25 mouse cellular contexts compared by ENCODE assay signal in genomic region chr4:88295537-88295936, GRCm38 (mm10).
DNase-seq lines count a peak whose midpoint lies in the region; ATAC-seq lines count a peak whose summit lies in the region.
"Had no signal": no experiment of that assay in that cellular context is flagged by ENCODE, and none has a peak within 500 bp of the region (broad histone marks: within the 10 kb centered on the region; RNA-seq: fewer than 3 reads in every experiment).

No protein-coding gene starts in this region.

- ATAC-seq in forebrain, embryonic 14.5 days: no peak
- ATAC-seq in forebrain, embryonic 16.5 days: no peak
- ATAC-seq in hindbrain, embryonic 14.5 days (ENCODE audit: low FRiP score): no peak
- no peak for ATAC-seq in hindbrain, embryonic 11.5 days (ENCODE audit: low FRiP score)
- peak; percentile 38; the same call in 1 of the 2 replicates for ATAC-seq in neural tube, embryonic 13.5 days (ENCODE audit: low read depth)
- ATAC-seq: CD4-positive, CD25-positive, alpha-beta regulatory T cell, adult 4 months; inflammation-experienced regulatory T-cells, adult 6 months; intestine, postnatal 0 days had no signal

- peak; percentile 16 for DNase-seq in forebrain, embryonic 14.5 days (ENCODE audit: low spot score)
- peak; percentile 39 for DNase-seq in hindbrain, embryonic 14.5 days (ENCODE audit: low spot score)
- no peak for DNase-seq in hindbrain, embryonic 11.5 days (ENCODE audit: low spot score)
- no peak for DNase-seq in neural tube, embryonic 10.5 days (ENCODE audit: extremely low spot score, low spot score)
- no peak for DNase-seq in gastrocnemius, postnatal 36 days
- DNase-seq: adrenal gland, postnatal 10 days; B cell, adult 2 months; cerebellum, adult 2 months; cerebellum, postnatal 14 days; embryo, embryonic 11 days; gastrocnemius, adult 2 months; gastrocnemius, postnatal 25 days; heart, adult 18-20 months; heart, postnatal 14 days had no signal

- H3K4me3 ChIP-seq in forebrain, embryonic 14.5 days (ENCODE audit: low read depth, low read length): no peak overlapping the region
- H3K4me3 ChIP-seq in forebrain, embryonic 16.5 days (replicated peaks; ENCODE audit: low read length): no peak overlapping the region
- no peak overlapping the region for H3K4me3 ChIP-seq in hindbrain, embryonic 14.5 days (replicated peaks; ENCODE audit: low read length)
- H3K4me3 ChIP-seq in hindbrain, embryonic 11.5 days (ENCODE audit: low read depth, low read length): no peak overlapping the region
- no peak overlapping the region for H3K4me3 ChIP-seq in neural tube, embryonic 13.5 days
- H3K4me3 ChIP-seq: embryonic facial prominence, embryonic 15.5 days; erythroblast, embryonic 14.5 days; forebrain, embryonic 10.5 days; gastrocnemius, adult 2 months; heart, embryonic 10.5 days; heart, embryonic 15.5 days had no signal

- WGBS in forebrain, embryonic 14.5 days: 67% methylated on average over 6 of the region's 6 CpGs
- WGBS in forebrain, embryonic 16.5 days: 56% methylated on average over 6 of the region's 6 CpGs
- 64% methylated on average over 6 of the region's 6 CpGs for WGBS in hindbrain, embryonic 14.5 days
- WGBS in hindbrain, embryonic 11.5 days: 87% methylated on average over 6 of the region's 6 CpGs
- 47% methylated on average over 6 of the region's 6 CpGs for WGBS in neural tube, embryonic 13.5 days

- H3K27me3 ChIP-seq in forebrain, embryonic 14.5 days (replicated peaks; ENCODE audit: control insufficient read depth, insufficient read depth, low read length): no peaks in the 10 kb centered on the region
- H3K27me3 ChIP-seq in forebrain, embryonic 16.5 days (replicated peaks; ENCODE audit: control insufficient read depth, insufficient read depth, low read length): no peaks in the 10 kb centered on the region
- no peaks in the 10 kb centered on the region for H3K27me3 ChIP-seq in hindbrain, embryonic 14.5 days (ENCODE audit: control insufficient read depth, insufficient read depth, low read length)
- no peaks in the 10 kb centered on the region for H3K27me3 ChIP-seq in hindbrain, embryonic 11.5 days (ENCODE audit: control insufficient read depth, insufficient read depth, low read length)
- H3K27me3 ChIP-seq in neural tube, embryonic 13.5 days: no peaks in the 10 kb centered on the region
- H3K27me3 ChIP-seq: embryonic facial prominence, embryonic 15.5 days; heart, embryonic 15.5 days had no signal

- no peaks in the 10 kb centered on the region for H3K36me3 ChIP-seq in forebrain, embryonic 14.5 days (ENCODE audit: control insufficient read depth, insufficient read depth, low read length)
- H3K36me3 ChIP-seq in forebrain, embryonic 16.5 days (ENCODE audit: control insufficient read depth, insufficient read depth): no peaks in the 10 kb centered on the region
- no peaks in the 10 kb centered on the region for H3K36me3 ChIP-seq in hindbrain, embryonic 14.5 days (replicated peaks; ENCODE audit: control insufficient read depth, insufficient read depth)
- no peaks in the 10 kb centered on the region for H3K36me3 ChIP-seq in hindbrain, embryonic 11.5 days (ENCODE audit: control insufficient read depth, insufficient read depth, low read length)
- no peaks in the 10 kb centered on the region for H3K36me3 ChIP-seq in neural tube, embryonic 13.5 days
- H3K36me3 ChIP-seq: embryonic facial prominence, embryonic 15.5 days; forebrain, embryonic 10.5 days; heart, embryonic 10.5 days; heart, embryonic 15.5 days had no signal

- H3K4me2 ChIP-seq in forebrain, embryonic 14.5 days (ENCODE audit: low read length): no peak overlapping the region
- no peak overlapping the region for H3K4me2 ChIP-seq in forebrain, embryonic 16.5 days (ENCODE audit: low read length)
- H3K4me2 ChIP-seq in hindbrain, embryonic 14.5 days (replicated peaks): no peak overlapping the region
- H3K4me2 ChIP-seq in hindbrain, embryonic 11.5 days (replicated peaks; ENCODE audit: low read depth, low read length): no peak overlapping the region
- no peak overlapping the region for H3K4me2 ChIP-seq in neural tube, embryonic 13.5 days
- H3K4me2 ChIP-seq: embryonic facial prominence, embryonic 15.5 days; heart, embryonic 15.5 days had no signal

- no peak overlapping the region for H3K9ac ChIP-seq in forebrain, embryonic 14.5 days (ENCODE audit: low read length)
- no peak overlapping the region for H3K9ac ChIP-seq in forebrain, embryonic 16.5 days (replicated peaks; ENCODE audit: low read depth, low read length)
- no peak overlapping the region for H3K9ac ChIP-seq in hindbrain, embryonic 14.5 days
- H3K9ac ChIP-seq in hindbrain, embryonic 11.5 days (ENCODE audit: low read depth, low read length): no peak overlapping the region
- no peak overlapping the region for H3K9ac ChIP-seq in neural tube, embryonic 13.5 days
- H3K9ac ChIP-seq: embryonic facial prominence, embryonic 15.5 days; heart, embryonic 15.5 days had no signal

- no peaks in the 10 kb centered on the region for H3K4me1 ChIP-seq in forebrain, embryonic 14.5 days (ENCODE audit: control insufficient read depth, insufficient read depth, low read length)
- 0 out of 2 replicates have a peak, but pooled peaks cover 3% of the 10 kb centered on the region for H3K4me1 ChIP-seq in forebrain, embryonic 16.5 days (replicated peaks; ENCODE audit: control insufficient read depth, insufficient read depth, low read length)
- H3K4me1 ChIP-seq in hindbrain, embryonic 14.5 days (replicated peaks; ENCODE audit: control insufficient read depth, insufficient read depth, low read length): 0 out of 2 replicates have a peak, but pooled peaks cover 5% of the 10 kb centered on the region
- H3K4me1 ChIP-seq in hindbrain, embryonic 11.5 days (replicated peaks; ENCODE audit: control insufficient read depth, insufficient read depth, low read length): no peaks in the 10 kb centered on the region
- H3K4me1 ChIP-seq in neural tube, embryonic 13.5 days (replicated peaks): peaks cover 14% of the 10 kb centered on the region
- H3K4me1 ChIP-seq: embryonic facial prominence, embryonic 15.5 days; heart, embryonic 10.5 days had no signal

- no peak overlapping the region for H3K27ac ChIP-seq in forebrain, embryonic 14.5 days (ENCODE audit: low read depth, low read length)
- no peak overlapping the region for H3K27ac ChIP-seq in forebrain, embryonic 16.5 days (ENCODE audit: low read length)
- H3K27ac ChIP-seq in hindbrain, embryonic 14.5 days: no peak overlapping the region
- H3K27ac ChIP-seq in hindbrain, embryonic 11.5 days (ENCODE audit: low read depth, low read length): no peak overlapping the region
- H3K27ac ChIP-seq in neural tube, embryonic 13.5 days (replicated peaks): peak overlapping the region; percentile 59; the same call in 1 of the 2 replicates
- H3K27ac ChIP-seq: embryonic facial prominence, embryonic 15.5 days; forebrain, embryonic 10.5 days; gastrocnemius, adult 2 months; heart, embryonic 10.5 days; heart, embryonic 15.5 days had no signal

- H3K9me3 ChIP-seq in forebrain, embryonic 14.5 days (replicated peaks; ENCODE audit: control insufficient read depth, low read length): no peaks in the 10 kb centered on the region
- H3K9me3 ChIP-seq in forebrain, embryonic 16.5 days (ENCODE audit: control insufficient read depth, low read length): no peaks in the 10 kb centered on the region
- no peaks in the 10 kb centered on the region for H3K9me3 ChIP-seq in hindbrain, embryonic 14.5 days (ENCODE audit: control insufficient read depth, low read length)
- H3K9me3 ChIP-seq in hindbrain, embryonic 11.5 days (ENCODE audit: control insufficient read depth, low read length): no peaks in the 10 kb centered on the region
- no peaks in the 10 kb centered on the region for H3K9me3 ChIP-seq in neural tube, embryonic 13.5 days
- H3K9me3 ChIP-seq: embryonic facial prominence, embryonic 15.5 days; forebrain, embryonic 10.5 days; G1E; heart, embryonic 10.5 days; heart, embryonic 15.5 days had no signal

- intact Hi-C loops in gastrocnemius, postnatal 36 days (cut with DNase I): no loop called here

Comparison
In these comparisons a context has a peak if more than half of its experiments do, and no peak if none do; other contexts are left out.
1. DNase-seq: peak in forebrain, embryonic 14.5 days (single experiment) and hindbrain, embryonic 14.5 days (single experiment); none in hindbrain, embryonic 11.5 days (single experiment), neural tube, embryonic 10.5 days (single experiment) and gastrocnemius, postnatal 36 days (0 of 2).